Mouse (Mus musculus) cerebellum, adult 2 months (tissue): ENCODE measurements around the gene Csnk1g1. TPM values are rescaled to one million over a fixed set of nuclear protein-coding genes. Genes with fewer than 3 reads are reported as not detected.

Experiments used
- DNase-seq, 2 experiments: peaks; one replicate each; pipeline ENCODE4 v3.0.0; 2021
- H3K27ac ChIP-seq: fragments of 200-500 bp; 2 replicates; pipeline ENCODE4 v1.5.1; 2012; ENCODE audit warnings: low read length, control low read depth, inconsistent platforms; ENCODE audit not compliant: insufficient read depth
- H3K27me3 ChIP-seq: fragments of 200-500 bp; 2 replicates; pipeline ENCODE4 v1.6.1; 2012; ENCODE audit warnings: inconsistent platforms, mild to moderate bottlenecking, low read length, moderate library complexity; ENCODE audit not compliant: control insufficient read depth, insufficient read depth
- H3K4me1 ChIP-seq: fragments of 200-500 bp; 2 replicates; pipeline ENCODE4 v1.6.1; 2011; ENCODE audit warnings: low read length; ENCODE audit not compliant: control insufficient read depth, insufficient read depth
- H3K4me3 ChIP-seq: fragments of 200-500 bp; replicated peaks from 2 replicates; pipeline ENCODE3; 2011; ENCODE audit warnings: mild to moderate bottlenecking, low read depth, low read length, control low read depth; ENCODE audit not compliant: insufficient read depth
- CTCF ChIP-seq: fragments of 200-500 bp; IDR thresholded peaks from 2 replicates; pipeline ENCODE4 v1.5.1; 2011; ENCODE audit warnings: low read depth, mild to moderate bottlenecking, control low read depth, low read length, moderate library complexity, borderline replicate concordance; ENCODE audit not compliant: insufficient read depth
- POLR2A ChIP-seq: fragments of 200-500 bp; IDR thresholded peaks from 2 replicates; pipeline ENCODE4 v1.6.1; 2011; ENCODE audit warnings: low read length, control low read depth, borderline replicate concordance; ENCODE audit not compliant: insufficient read depth
- WGBS: fragments of 180-500 bp; shearing (Covaris S2); methylation state at CpG from one replicate; pipeline ENCODE4 v1.1.7; 2018; 5-methylcytosine and 5-hydroxymethylcytosine counted together
- polyA plus RNA-seq: library from polyadenylated mRNA; depleted of rRNA; stranded (reverse); fragments of >200 nt; gene quantifications from 2 replicates; pipeline ENCODE4 v1.2.3, GENCODE M21; 2012

Csnk1g1 gene
- polyA plus RNA-seq, 1 experiment = 21.9 TPM

- no peak for DNase-seq
- over 99% methylated on average over 3 of the region's 3 CpGs for WGBS
- H3K27ac ChIP-seq = no peak overlapping the region
- TF ChIP-seq CTCF = no peak
- no peak for TF ChIP-seq POLR2A
- H3K27me3 ChIP-seq = no peaks in the 10 kb centered on the region
- H3K4me1 ChIP-seq = no peaks in the 10 kb centered on the region
- H3K4me3 ChIP-seq = no peak overlapping the region
Measured at GRCm38 (mm10) chr9:66043241-66043640, 134.5 kb downstream of the Csnk1g1 start.

GRCm38 (mm10) chr9:66049931-66050601 lies 141.3 kb downstream of the Csnk1g1 start:
- no peak for DNase-seq
- WGBS = 50% methylated on average over 6 of the region's 6 CpGs
- Histone ChIP-seq H3K27me3 (no peaks in the 10 kb centered on the region), H3K4me3 (no peak overlapping the region), H3K27ac (no peak overlapping the region), H3K4me1 (no peaks in the 10 kb centered on the region)
- TF ChIP-seq POLR2A (no peak), CTCF (no peak)

DNA sequence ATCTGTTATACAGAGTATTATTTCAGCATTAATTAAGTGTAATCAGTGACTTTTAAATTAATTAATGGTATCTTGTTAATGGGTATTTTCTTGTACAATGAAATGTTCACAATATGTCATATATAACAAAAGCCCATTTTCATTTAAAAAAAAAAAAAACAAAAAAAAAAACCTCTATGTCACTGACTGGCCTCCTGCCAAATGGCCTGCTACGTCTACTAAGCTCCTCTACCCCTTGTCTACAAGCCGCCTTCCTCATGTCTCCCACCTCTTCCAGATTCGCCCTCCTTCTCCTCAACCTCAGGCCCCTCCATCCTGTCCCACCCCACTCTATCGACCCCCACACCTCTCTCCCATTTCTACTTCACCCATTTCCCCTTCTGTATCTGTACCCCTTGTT lies 142.8 kb downstream of the Csnk1g1 start:
- 64% methylated on average over 4 of the region's 4 CpGs for WGBS
- no peak overlapping the region for H3K27ac ChIP-seq
- DNase-seq = no peak
- H3K4me3 ChIP-seq = no peak overlapping the region
- no peaks in the 10 kb centered on the region for H3K27me3 ChIP-seq
- TF ChIP-seq CTCF (no peak), POLR2A (no peak)
- H3K4me1 ChIP-seq = no peaks in the 10 kb centered on the region

GRCm38 (mm10) chr9:66052731-66053130 lies 144.0 kb downstream of the Csnk1g1 start:
- Histone ChIP-seq H3K27ac (no peak overlapping the region), H3K4me1 (no peaks in the 10 kb centered on the region), H3K4me3 (no peak overlapping the region), H3K27me3 (no peaks in the 10 kb centered on the region)
- TF ChIP-seq CTCF (no peak), POLR2A (no peak)
- WGBS = 97% methylated on average over 1 of the region's 1 CpGs
- no peak for DNase-seq

DNA sequence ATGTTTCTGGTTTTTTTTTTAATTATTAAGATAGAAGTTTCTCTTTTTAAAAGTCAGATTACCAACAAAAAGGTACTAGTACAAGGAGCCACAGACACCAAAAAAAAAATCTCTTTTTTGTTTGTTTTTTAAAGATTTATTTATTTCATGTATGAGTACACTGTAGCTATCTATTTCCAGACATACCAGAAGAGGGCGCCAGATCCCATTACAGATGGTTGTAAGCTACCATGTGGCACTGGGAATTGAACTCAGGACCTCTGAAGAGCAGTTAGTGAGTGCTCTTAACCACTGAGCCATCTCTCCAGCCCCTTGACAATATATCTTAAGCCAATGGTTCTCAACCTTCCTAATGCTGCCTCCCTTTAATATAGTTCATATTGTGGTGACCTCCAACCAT lies 144.9 kb downstream of the Csnk1g1 start:
- no peak for TF ChIP-seq CTCF
- no peak for TF ChIP-seq POLR2A
- no peaks in the 10 kb centered on the region for H3K4me1 ChIP-seq
- WGBS = 29% methylated on average over 1 of the region's 1 CpGs
- H3K27ac ChIP-seq = no peak overlapping the region
- DNase-seq = no peak
- H3K27me3 ChIP-seq = no peaks in the 10 kb centered on the region
- H3K4me3 ChIP-seq = no peak overlapping the region

DNA sequence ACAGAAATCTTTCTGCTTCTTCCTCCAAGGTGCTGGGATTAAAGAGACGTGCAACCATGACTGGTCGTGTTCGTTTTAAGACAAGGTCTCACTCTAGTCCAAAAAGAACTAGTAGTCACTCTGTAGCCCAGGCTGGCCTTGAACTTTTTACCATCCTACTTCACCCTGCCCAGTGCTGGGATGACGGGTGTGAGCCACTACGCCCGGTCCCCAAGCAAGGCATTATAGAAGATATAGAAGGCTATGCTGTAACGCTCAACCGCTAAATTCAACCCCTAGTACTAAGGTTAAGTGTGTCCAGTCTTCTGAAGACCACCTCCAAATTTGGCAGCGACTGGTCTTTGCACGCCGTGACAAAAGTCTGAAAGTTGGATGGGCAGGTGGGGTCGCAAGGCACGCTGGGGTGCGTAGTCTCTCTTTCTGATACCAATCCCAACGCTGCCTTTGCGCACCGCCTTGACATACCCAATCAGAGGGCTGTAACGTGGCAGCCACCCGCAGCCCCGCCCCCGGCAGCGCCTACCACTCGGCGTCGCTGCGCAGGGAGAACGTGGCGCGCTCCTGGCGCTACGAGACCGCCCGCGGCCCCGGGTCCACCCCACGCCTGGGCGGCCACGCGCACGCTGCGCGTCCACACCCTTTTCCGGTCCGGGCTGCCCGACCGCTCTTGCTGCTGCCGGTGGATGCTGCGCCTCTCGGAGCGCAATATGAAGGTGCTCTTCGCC lies 151.0 kb downstream of the Csnk1g1 start, which contains the start of gene Ppib:
Ppib (plus strand) TSS at position 640 of the 725 bp plus-strand sequence.
- no peaks in the 10 kb centered on the region for H3K27me3 ChIP-seq
- peak; percentile 97 to 99 for DNase-seq
- under 1% methylated on average over 51 of the region's 51 CpGs for WGBS
- TF ChIP-seq CTCF (no peak), POLR2A (peak; percentile 95)
- H3K4me3 ChIP-seq = peak within 1 kb of the TSS; percentile 86
- H3K27ac ChIP-seq = peak within 1 kb of the TSS; percentile 72
- H3K4me1 ChIP-seq = no peaks in the 10 kb centered on the region

- TF ChIP-seq CTCF = no peak
- TF ChIP-seq POLR2A = no peak
- peak overlapping the region; percentile 72 for H3K27ac ChIP-seq
Measured at GRCm38 (mm10) chr9:66060308-66060647, 151.6 kb downstream of the Csnk1g1 start.

GRCm38 (mm10) chr9:66060986-66061385 lies 152.3 kb downstream of the Csnk1g1 start:
- Histone ChIP-seq H3K27me3 (no peaks in the 10 kb centered on the region), H3K27ac (no peak overlapping the region), H3K4me3 (peak overlapping the region; percentile 86), H3K4me1 (no peaks in the 10 kb centered on the region)
- DNase-seq = no peak
- TF ChIP-seq CTCF (no peak), POLR2A (no peak)
- 3% methylated on average over 4 of the region's 4 CpGs for WGBS

More at GRCm38 (mm10) chr9:66060308-66060647, 151.6 kb downstream of the Csnk1g1 start:
- peak overlapping the region; percentile 86 for H3K4me3 ChIP-seq
- no peaks in the 10 kb centered on the region for H3K4me1 ChIP-seq
- H3K27me3 ChIP-seq = no peaks in the 10 kb centered on the region
- no peak for DNase-seq
- 0% methylated on average over 20 of the region's 20 CpGs for WGBS
